In genomic region chr3:123514886-123515285, GRCm38 (mm10) we compare ENCODE assay signal across 19 mouse cellular contexts.
A peak's percentile ranks its signal among the peaks of the same experiment; 100 is the strongest.
DNase-seq lines count a peak whose midpoint lies in the region; ATAC-seq lines count a peak whose summit lies in the region.
"Had no signal": no experiment of that assay in that cellular context is flagged by ENCODE, and none has a peak within 500 bp of the region (broad histone marks: within the 10 kb centered on the region; RNA-seq: fewer than 3 reads in every experiment).

No protein-coding gene starts in this region.

- H3K9ac ChIP-seq in limb, embryonic 11.5 days (ENCODE audit: low read length), result no peak overlapping the region
- H3K9ac ChIP-seq: heart, embryonic 13.5 days; midbrain, embryonic 13.5 days; neural tube, embryonic 13.5 days; stomach, embryonic 15.5 days had no signal

- no peak overlapping the region for H3K27ac ChIP-seq in limb, embryonic 11.5 days (replicated peaks; ENCODE audit: low read depth, low read length)
- H3K27ac ChIP-seq in limb, embryonic 10.5 days, result no peak overlapping the region
- H3K27ac ChIP-seq: embryonic facial prominence, embryonic 10.5 days; heart, adult 2 months; heart, embryonic 13.5 days; hindbrain, postnatal 0 days; macrophage; midbrain, embryonic 13.5 days; neural tube, embryonic 13.5 days; stomach, embryonic 15.5 days had no signal

- DNase-seq in CD4-positive, CD25-positive, alpha-beta regulatory T cell, adult 2 months (ENCODE audit: low read depth, low spot score), result peak; percentile 46
- DNase-seq in limb, embryonic 11.5 days (ENCODE audit: low spot score), result no peak
- DNase-seq in limb, embryonic 10.5 days (ENCODE audit: low spot score), result no peak
- DNase-seq in natural killer cell, adult 2 months (ENCODE audit: low spot score in 2 of 2), result no peak
- DNase-seq in layer of hippocampus, adult 18-20 months (ENCODE audit: low spot score in 2 of 2), result no peak
- DNase-seq: adrenal gland, postnatal 25 days; gastrocnemius, postnatal 36 days; heart, adult 2 months; thymus, adult 18-20 months; thymus, postnatal 36 days had no signal

- H3K9me3 ChIP-seq in limb, embryonic 11.5 days (ENCODE audit: control insufficient read depth, low read length), result no peaks in the 10 kb centered on the region
- no peaks in the 10 kb centered on the region for H3K9me3 ChIP-seq in limb, embryonic 10.5 days (replicated peaks)
- H3K9me3 ChIP-seq: embryonic facial prominence, embryonic 10.5 days; heart, embryonic 13.5 days; midbrain, embryonic 13.5 days; neural tube, embryonic 13.5 days; stomach, embryonic 15.5 days had no signal

- no peak overlapping the region for H3K4me3 ChIP-seq in limb, embryonic 11.5 days (ENCODE audit: low read depth, low read length)
- H3K4me3 ChIP-seq in limb, embryonic 10.5 days, result no peak overlapping the region
- H3K4me3 ChIP-seq: embryonic facial prominence, embryonic 10.5 days; heart, adult 2 months; heart, embryonic 13.5 days; midbrain, embryonic 13.5 days; neural tube, embryonic 13.5 days; stomach, embryonic 15.5 days had no signal

- 48% methylated on average over 5 of the region's 5 CpGs for WGBS in limb, embryonic 11.5 days
- 45% methylated on average over 5 of the region's 5 CpGs for WGBS in limb, embryonic 10.5 days

- H3K27me3 ChIP-seq in limb, embryonic 11.5 days (ENCODE audit: control insufficient read depth, insufficient read depth, low read length), result no peaks in the 10 kb centered on the region
- no peaks in the 10 kb centered on the region for H3K27me3 ChIP-seq in limb, embryonic 10.5 days (ENCODE audit: low read depth, poor library complexity, severe bottlenecking)
- H3K27me3 ChIP-seq: heart, embryonic 13.5 days; neural tube, embryonic 13.5 days; stomach, embryonic 15.5 days had no signal

- no peaks in the 10 kb centered on the region for H3K4me1 ChIP-seq in limb, embryonic 11.5 days (ENCODE audit: control insufficient read depth, insufficient read depth, low read length)
- no peaks in the 10 kb centered on the region for H3K4me1 ChIP-seq in limb, embryonic 10.5 days
- H3K4me1 ChIP-seq: stomach, embryonic 15.5 days had no signal

- no peak overlapping the region for H3K4me2 ChIP-seq in limb, embryonic 11.5 days (ENCODE audit: low read depth, severe bottlenecking)
- H3K4me2 ChIP-seq: heart, embryonic 13.5 days; midbrain, embryonic 13.5 days; neural tube, embryonic 13.5 days; stomach, embryonic 15.5 days had no signal

- no peaks in the 10 kb centered on the region for H3K36me3 ChIP-seq in limb, embryonic 11.5 days (ENCODE audit: control insufficient read depth, insufficient read depth, low read length)
- no peaks in the 10 kb centered on the region for H3K36me3 ChIP-seq in limb, embryonic 10.5 days
- H3K36me3 ChIP-seq: embryonic facial prominence, embryonic 10.5 days; heart, embryonic 13.5 days; midbrain, embryonic 13.5 days; neural tube, embryonic 13.5 days; stomach, embryonic 15.5 days had no signal

- no peak for ATAC-seq in CD4-positive, CD25-positive, alpha-beta regulatory T cell, adult 4 months
- peak; percentile 55; the same call in 1 of the 2 replicates for ATAC-seq in limb, embryonic 11.5 days (ENCODE audit: insufficient number of reproducible peaks, low FRiP score, low TSS enrichment, low read depth)
- ATAC-seq in megakaryocyte, adult 5-6 weeks (ENCODE audit: poor library complexity, severe bottlenecking), result peak; percentile 31; the same call in 1 of the 2 replicates
- ATAC-seq: hindbrain, postnatal 0 days had no signal
